Mouse (Mus musculus): Measurements from ENCODE around the gene Ano9.

Ano9 gene

GRCm38 (mm10) chr7:141117636-141118035, at the start of gene Ano9:
TSS of gene Ano9 (minus strand) at chr7:141117806.
- DNase-seq (ENCODE audit: low spot score): no peak

GRCm38 (mm10) chr7:141164850-141165249, 47.2 kb upstream of the Ano9 start:
- no peak for DNase-seq (ENCODE audit: low spot score)

- no peak for DNase-seq (ENCODE audit: low spot score)
Measured at GRCm38 (mm10) chr7:141164397-141164796, 46.8 kb upstream of the Ano9 start.

GRCm38 (mm10) chr7:141155362-141155761, 37.8 kb upstream of the Ano9 start:
- DNase-seq (ENCODE audit: low spot score): no peak

GRCm38 (mm10) chr7:141148639-141149038, 31.0 kb upstream of the Ano9 start:
- DNase-seq (ENCODE audit: low spot score): no peak

GRCm38 (mm10) chr7:141147044-141147443, 29.4 kb upstream of the Ano9 start:
- no peak for DNase-seq (ENCODE audit: low spot score)

- no peak for DNase-seq (ENCODE audit: low spot score)
Measured at GRCm38 (mm10) chr7:141146043-141146595, 28.5 kb upstream of the Ano9 start.

GRCm38 (mm10) chr7:141145403-141145802, 27.8 kb upstream of the Ano9 start:
- DNase-seq (ENCODE audit: low spot score): no peak

- no peak for DNase-seq (ENCODE audit: low spot score)
Measured at GRCm38 (mm10) chr7:141144650-141145049, 27.0 kb upstream of the Ano9 start.

GRCm38 (mm10) chr7:141143861-141144260, 26.3 kb upstream of the Ano9 start:
- no peak for DNase-seq (ENCODE audit: low spot score)

- DNase-seq (ENCODE audit: low spot score): no peak
Measured at GRCm38 (mm10) chr7:141143112-141143511, 25.5 kb upstream of the Ano9 start.

GRCm38 (mm10) chr7:141141326-141141725, 23.7 kb upstream of the Ano9 start:
- no peak for DNase-seq (ENCODE audit: low spot score)

- DNase-seq (ENCODE audit: low spot score): no peak
Measured at GRCm38 (mm10) chr7:141131904-141132755, 14.5 kb upstream of the Ano9 start.

GRCm38 (mm10) chr7:141131024-141131820, 13.6 kb upstream of the Ano9 start:
- DNase-seq (ENCODE audit: low spot score): peak; percentile 55

- no peak for DNase-seq (ENCODE audit: low spot score)
Measured at GRCm38 (mm10) chr7:141123517-141123856, 5.9 kb upstream of the Ano9 start.

GRCm38 (mm10) chr7:141122689-141123516, 5.3 kb upstream of the Ano9 start:
- peak; percentile 61 for DNase-seq (ENCODE audit: low spot score)

GRCm38 (mm10) chr7:141122245-141122644, 4.6 kb upstream of the Ano9 start, which contains the start of gene Ptdss2:
TSS of gene Ptdss2 (plus strand) at chr7:141122382.
- DNase-seq (ENCODE audit: low spot score): no peak

- no peak for DNase-seq (ENCODE audit: low spot score)
Measured at GRCm38 (mm10) chr7:141121051-141121531, 3.5 kb upstream of the Ano9 start.

GRCm38 (mm10) chr7:141120605-141121004, 3.0 kb upstream of the Ano9 start:
- DNase-seq (ENCODE audit: low spot score): no peak

- DNase-seq (ENCODE audit: low spot score): no peak
Measured at GRCm38 (mm10) chr7:141119487-141119886, 1.9 kb upstream of the Ano9 start.

- no peak for DNase-seq (ENCODE audit: low spot score)
Measured at GRCm38 (mm10) chr7:141115874-141116273, 1.7 kb downstream of the Ano9 start.

GRCm38 (mm10) chr7:141103161-141103560, 14.4 kb downstream of the Ano9 start:
- no peak for DNase-seq (ENCODE audit: low spot score)
